ENCODE assay signal across 18 mouse cellular contexts in the genomic region with DNA sequence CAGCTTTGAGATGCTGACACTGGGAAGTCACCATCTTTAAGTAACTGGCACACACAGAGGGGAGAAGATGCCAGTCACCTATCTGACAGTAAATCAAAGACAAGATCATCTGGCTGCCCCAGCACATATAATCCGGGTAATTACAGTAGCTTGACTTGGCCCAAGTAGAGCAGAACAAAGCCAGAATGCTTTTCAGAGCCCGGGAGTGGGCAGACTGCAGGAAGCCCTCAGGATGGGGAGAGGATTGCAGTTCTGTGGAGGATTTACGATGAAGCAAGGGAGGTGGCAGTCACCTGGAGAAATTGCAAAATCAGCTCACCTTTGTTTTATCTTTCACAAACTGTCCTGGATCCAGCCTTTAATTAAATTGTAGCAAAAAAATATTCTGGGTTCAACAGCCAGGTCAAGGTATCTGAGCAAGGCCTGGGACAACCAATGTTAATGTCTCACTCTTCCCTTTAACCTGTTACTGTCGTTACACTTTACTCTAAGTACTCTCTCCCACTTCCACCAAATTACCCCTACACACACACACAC.
"Had no signal": no experiment of that assay in that cellular context is flagged by ENCODE, and none has a peak within 500 bp of the region (broad histone marks: within the 10 kb centered on the region; RNA-seq: fewer than 3 reads in every experiment).

No protein-coding gene starts in this region.

- H3K9me3 ChIP-seq: lung, embryonic 15.5 days; megakaryocyte, embryonic 14.5 days; midbrain, embryonic 13.5 days; midbrain, embryonic 15.5 days; neural tube, embryonic 12.5 days; stomach, embryonic 15.5 days had no signal

- H3K4me3 ChIP-seq: lung, embryonic 15.5 days; megakaryocyte, embryonic 14.5 days; midbrain, embryonic 13.5 days; midbrain, embryonic 15.5 days; neural tube, embryonic 12.5 days; stomach, embryonic 15.5 days had no signal

- H3K27ac ChIP-seq: lung, embryonic 15.5 days; macrophage; midbrain, embryonic 13.5 days; midbrain, embryonic 15.5 days; neural tube, embryonic 12.5 days; stomach, embryonic 15.5 days; stomach, postnatal 0 days had no signal

- ATAC-seq: liver, postnatal 0 days; lung, postnatal 0 days; midbrain, embryonic 13.5 days; midbrain, embryonic 15.5 days had no signal

- H3K4me1 ChIP-seq: midbrain, embryonic 13.5 days; midbrain, embryonic 15.5 days; neural tube, embryonic 12.5 days; stomach, embryonic 15.5 days had no signal

- H3K9ac ChIP-seq: liver, postnatal 0 days; lung, embryonic 15.5 days; midbrain, embryonic 13.5 days; midbrain, embryonic 15.5 days; neural tube, embryonic 12.5 days; stomach, embryonic 15.5 days had no signal

- H3K27me3 ChIP-seq: lung, embryonic 15.5 days; midbrain, embryonic 13.5 days; midbrain, embryonic 15.5 days; neural tube, embryonic 12.5 days; stomach, embryonic 15.5 days had no signal

- H3K4me2 ChIP-seq: lung, embryonic 15.5 days; midbrain, embryonic 11.5 days; midbrain, embryonic 13.5 days; midbrain, embryonic 15.5 days; neural tube, embryonic 12.5 days; stomach, embryonic 15.5 days had no signal

- DNase-seq: liver, postnatal 0 days; lung, adult 2 months; lung, postnatal 14 days; lung, postnatal 36 days; right cerebral cortex, postnatal 14 days; thymus, adult 2 months; thymus, postnatal 25 days; thymus, postnatal 4 days had no signal

- H3K36me3 ChIP-seq: lung, embryonic 15.5 days; midbrain, embryonic 13.5 days; midbrain, embryonic 15.5 days; neural tube, embryonic 12.5 days; stomach, embryonic 15.5 days had no signal
